Mouse (Mus musculus) midbrain, embryonic 15.5 days (tissue): Measurements from ENCODE around the gene Fam50a. TPM values are rescaled to one million over a fixed set of nuclear protein-coding genes. Genes with fewer than 3 reads are reported as not detected.
"Not testable (repeated sequence)": the region's sequence is repeated elsewhere in the genome, so short reads cannot be mapped to it uniquely, and the experiment has no call there.

ENCODE experiments used
- ATAC-seq: fragments of 200-750 bp; cut with Nextera tagmentation; replicated peaks from 2 replicates; pipeline ENCODE4 v1.8.0; 2017; ENCODE audit warnings: moderate TSS enrichment
- H3K27ac ChIP-seq: fragments of 300-500 bp; sonication (generic); 2 replicates; pipeline ENCODE4 v1.5.1; 2015; ENCODE audit warnings: mild to moderate bottlenecking, inconsistent platforms
- H3K27me3 ChIP-seq: fragments of 300-500 bp; sonication (generic); replicated peaks from 2 replicates; pipeline ENCODE4 v1.6.1; 2015; ENCODE audit warnings: inconsistent platforms
- H3K36me3 ChIP-seq: fragments of 300-500 bp; sonication (generic); replicated peaks from 2 replicates; pipeline ENCODE4 v1.6.1; 2015; ENCODE audit warnings: inconsistent platforms
- H3K4me1 ChIP-seq: fragments of 300-500 bp; sonication (generic); 2 replicates; pipeline ENCODE4 v1.6.1; 2015; ENCODE audit warnings: inconsistent platforms
- H3K4me2 ChIP-seq: fragments of 300-500 bp; sonication (generic); 2 replicates; pipeline ENCODE4 v1.6.1; 2015; ENCODE audit warnings: inconsistent platforms, mild to moderate bottlenecking, moderate library complexity
- H3K4me3 ChIP-seq: fragments of 300-500 bp; sonication (generic); 2 replicates; pipeline ENCODE4 v1.5.1; 2015; ENCODE audit warnings: mild to moderate bottlenecking, inconsistent platforms
- H3K9ac ChIP-seq: fragments of 300-500 bp; sonication (generic); 2 replicates; pipeline ENCODE4 v1.6.1; 2015; ENCODE audit warnings: mild to moderate bottlenecking, inconsistent platforms
- H3K9me3 ChIP-seq: fragments of 300-500 bp; sonication (generic); 2 replicates; pipeline ENCODE4 v1.6.1; 2016; ENCODE audit warnings: inconsistent platforms
- WGBS: fragments of 180-500 bp; shearing (Covaris S2); methylation state at CpG from one replicate; pipeline ENCODE4 v1.1.7; 2015; ENCODE audit warnings: mixed read lengths; 5-methylcytosine and 5-hydroxymethylcytosine counted together
- microRNA-seq: library from miRNA; unstranded; fragments of <30 nt; microRNA quantifications from one replicate; pipeline ENCODE4, GENCODE M21; 2016
- polyA plus RNA-seq: library from polyadenylated mRNA; unstranded; fragments of >200 nt; fragmentation: Nextera tagmentation; extraction: Ambion mirVana; gene quantifications from 2 replicates; pipeline ENCODE4 v1.2.1, GENCODE M21; 2015

Fam50a gene
- polyA plus RNA-seq, 1 experiment from 2014 or later, result 62.2 TPM

DNA sequence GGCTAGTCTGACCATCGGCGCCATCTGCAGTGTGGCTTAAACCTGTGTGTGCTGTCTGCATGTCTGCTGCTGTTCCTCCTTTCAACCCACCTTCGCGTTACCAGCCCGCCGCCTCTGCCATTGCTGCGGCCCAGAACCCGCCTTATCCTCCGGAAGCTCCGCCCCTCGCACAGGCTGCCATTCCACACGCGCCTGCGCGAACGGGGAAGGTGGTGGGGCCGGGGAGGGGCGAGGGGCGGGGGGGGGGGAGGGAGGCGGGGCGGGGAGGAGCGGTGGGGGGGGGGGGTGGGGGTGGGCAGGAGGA is 40.6 kb downstream of the Fam50a start, which contains the start of gene Lage3:
Lage3 (minus strand) TSS at position 152 of the 304 bp plus-strand sequence.
- Histone ChIP-seq H3K4me1 (no peaks in the 10 kb centered on the region), H3K27me3 (no peaks in the 10 kb centered on the region)
- WGBS, result 19% methylated on average over 12 of the region's 22 CpGs

DNA sequence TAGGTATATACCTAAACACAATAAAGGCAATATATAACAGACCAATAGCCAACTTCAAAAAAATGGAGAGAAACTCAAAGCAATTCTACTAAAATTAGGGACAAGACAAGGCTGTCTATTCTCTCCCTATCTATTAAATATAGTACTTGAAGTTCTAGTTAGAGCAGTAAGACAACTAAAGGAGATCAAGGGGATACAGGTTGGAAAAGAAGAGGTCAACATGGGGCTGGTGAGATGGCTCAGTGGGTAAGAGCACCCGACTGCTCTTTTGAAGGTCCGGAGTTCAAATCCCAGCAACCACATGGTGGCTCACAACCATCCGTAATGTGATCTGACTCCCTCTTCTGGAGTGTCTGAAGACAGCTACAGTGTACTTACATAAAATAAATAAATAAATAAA is 44.2 kb downstream of the Fam50a start:
- WGBS, result 89% methylated on average over 3 of the region's 3 CpGs
- H3K27me3 ChIP-seq, H3K4me3 ChIP-seq, H3K9ac ChIP-seq, ATAC-seq, H3K9me3 ChIP-seq, H3K4me1 ChIP-seq, H3K4me2 ChIP-seq, H3K27ac ChIP-seq, H3K36me3 ChIP-seq: not testable (repeated sequence)

More for the DNA sequence above, 40.6 kb downstream of the Fam50a start, which contains the start of gene Lage3:
- peak; percentile 93 for ATAC-seq
- Histone ChIP-seq H3K9me3 (no peaks in the 10 kb centered on the region), H3K36me3 (no peaks in the 10 kb centered on the region), H3K9ac (peak within 1 kb of the TSS; percentile 45), H3K27ac (peak within 1 kb of the TSS; percentile 71), H3K4me3 (peak within 1 kb of the TSS; percentile 43), H3K4me2 (peak within 1 kb of the TSS; percentile 59)

GRCm38 (mm10) chrX:74359171-74359570 is 46.3 kb downstream of the Fam50a start:
- Histone ChIP-seq H3K9me3 (no peaks in the 10 kb centered on the region), H3K36me3 (no peaks in the 10 kb centered on the region), H3K27ac (no peak overlapping the region), H3K27me3 (no peaks in the 10 kb centered on the region), H3K4me3 (no peak overlapping the region), H3K4me1 (no peaks in the 10 kb centered on the region), H3K9ac (no peak overlapping the region), H3K4me2 (no peak overlapping the region)
- ATAC-seq, result no peak
- 63% methylated on average over 11 of the region's 11 CpGs for WGBS

DNA sequence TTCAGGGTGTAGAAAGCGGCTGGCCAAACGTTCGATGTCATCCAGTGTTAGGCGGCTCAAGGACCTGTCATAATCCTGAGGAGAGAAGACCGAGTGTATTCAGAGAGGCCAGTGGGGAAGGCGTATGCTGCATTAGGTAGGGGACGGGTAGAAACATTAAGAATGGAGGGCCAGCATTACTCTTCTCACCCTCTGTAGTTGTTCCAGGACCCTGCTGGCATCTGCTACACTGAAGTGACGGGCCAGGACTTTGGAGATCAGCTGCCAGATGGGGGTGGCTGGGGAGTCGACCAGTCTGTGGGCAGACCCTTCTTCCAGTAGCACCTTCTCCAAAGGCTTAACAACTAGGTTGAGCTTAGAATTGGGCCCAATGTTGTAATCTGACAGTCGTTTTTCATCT is 54.7 kb downstream of the Fam50a start:
- 68% methylated on average over 10 of the region's 10 CpGs for WGBS
- Histone ChIP-seq H3K4me3 (peak overlapping the region; percentile 57), H3K27ac (no peak overlapping the region), H3K27me3 (no peaks in the 10 kb centered on the region), H3K4me2 (peak overlapping the region; percentile 65), H3K36me3 (no peaks in the 10 kb centered on the region), H3K4me1 (peaks cover 11% of the 10 kb centered on the region), H3K9ac (peak overlapping the region; percentile 71), H3K9me3 (no peaks in the 10 kb centered on the region)
- no peak for ATAC-seq

DNA sequence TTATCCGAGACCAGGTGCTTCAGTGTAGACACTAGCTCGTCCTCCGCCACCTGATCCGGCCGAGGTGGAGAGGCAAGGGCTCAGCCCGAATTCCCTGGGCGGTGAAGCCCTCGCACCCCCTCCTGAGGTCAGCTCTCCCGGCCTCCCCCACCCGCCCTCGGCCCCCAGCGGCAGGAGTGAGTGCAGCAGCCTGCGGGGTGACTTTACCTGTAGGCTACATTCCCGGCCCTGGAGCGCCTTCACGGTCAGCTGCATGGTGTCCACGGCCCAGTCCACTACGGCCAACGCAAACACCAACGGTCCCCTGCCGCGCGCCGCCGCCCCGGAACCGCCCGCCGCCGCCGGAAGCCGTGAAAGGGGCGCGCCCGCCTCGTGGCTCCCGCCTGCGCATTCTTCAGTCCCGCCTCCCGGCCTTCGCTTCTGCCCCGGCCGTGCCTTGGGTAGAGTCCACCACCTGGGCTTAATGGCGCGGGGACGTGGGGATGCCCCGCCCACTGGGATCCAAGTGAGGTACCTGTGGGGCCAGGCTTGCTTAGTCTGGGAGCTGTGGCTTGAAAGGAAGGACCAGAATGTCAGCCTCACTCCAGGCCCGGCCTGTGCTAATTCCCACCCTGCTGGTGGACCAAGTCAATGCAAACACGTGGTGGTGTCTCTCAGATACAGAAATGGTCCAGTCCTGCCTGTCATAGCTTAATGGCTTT is 55.5 kb downstream of the Fam50a start:
- Histone ChIP-seq H3K27ac (peak overlapping the region; percentile 82), H3K36me3 (no peaks in the 10 kb centered on the region), H3K27me3 (no peaks in the 10 kb centered on the region), H3K4me3 (peak overlapping the region; percentile 57), H3K9me3 (no peaks in the 10 kb centered on the region), H3K4me2 (peak overlapping the region; percentile 65), H3K9ac (peak overlapping the region; percentile 71), H3K4me1 (peaks cover 11% of the 10 kb centered on the region)
- ATAC-seq, result peak; percentile 85
- 18% methylated on average over 49 of the region's 49 CpGs for WGBS

Small RNAs within 50 kb of the gene (microRNA-seq; reads per million reads assigned to microRNA genes)
- gene Mir7091 (not detected), gene Mir7092 (1.3 reads per million)

Other genes starting within 250 kb of the Fam50a start
- not detected in 2 replicates for gene Opn1mw, start 185.6 kb upstream of the Fam50a start, polyA plus RNA-seq
- 15.7 and 17.0 TPM in 2 replicates for gene Mecp2, start 177.7 kb upstream of the Fam50a start, polyA plus RNA-seq
- gene Tex28, start 145.2 kb upstream of the Fam50a start, polyA plus RNA-seq, result not detected in 2 replicates
- 0.06 and 0.11 TPM in 2 replicates for gene Tktl1, start 135.8 kb upstream of the Fam50a start, polyA plus RNA-seq
- 92.6 and 96.4 TPM in 2 replicates for gene Flna, start 63.2 kb upstream of the Fam50a start, polyA plus RNA-seq
- gene Emd, start 58.3 kb upstream of the Fam50a start, polyA plus RNA-seq, result 16.0 and 17.7 TPM in 2 replicates
- gene Rpl10, start 42.2 kb upstream of the Fam50a start, polyA plus RNA-seq, result 402 and 414 TPM in 2 replicates
- gene Taz, start 31.1 kb upstream of the Fam50a start, polyA plus RNA-seq, result 86.8 and 90.3 TPM in 2 replicates
- gene Dnase1l1, start 30.7 kb upstream of the Fam50a start, polyA plus RNA-seq, result 2.9 and 5.2 TPM in 2 replicates
- gene Atp6ap1, start 15.9 kb upstream of the Fam50a start, polyA plus RNA-seq, result 308 and 309 TPM in 2 replicates
- gene Gdi1, start 8.0 kb upstream of the Fam50a start, polyA plus RNA-seq, result 1,073 and 1,116 TPM in 2 replicates
- gene Plxna3, start 16.0 kb downstream of the Fam50a start, polyA plus RNA-seq, result 64.4 and 75.0 TPM in 2 replicates
- 59.8 and 62.3 TPM in 2 replicates for gene Lage3, start 40.6 kb downstream of the Fam50a start, polyA plus RNA-seq
- gene Ubl4a, start 60.2 kb downstream of the Fam50a start, polyA plus RNA-seq, result 67.1 and 71.1 TPM in 2 replicates
- 9.9 and 10.5 TPM in 2 replicates for gene Slc10a3, start 60.3 kb downstream of the Fam50a start, polyA plus RNA-seq
- gene Fam3a, start 80.2 kb downstream of the Fam50a start, polyA plus RNA-seq, result 36.2 and 38.3 TPM in 2 replicates
- gene Ikbkg, start 80.3 kb downstream of the Fam50a start, polyA plus RNA-seq, result 15.2 and 16.0 TPM in 2 replicates
- 56.6 and 57.4 TPM in 2 replicates for gene G6pdx, start 116.2 kb downstream of the Fam50a start, polyA plus RNA-seq
- gene Gm6880, start 168.4 kb downstream of the Fam50a start, polyA plus RNA-seq, result not detected in 2 replicates